Mouse (Mus musculus): ENCODE results near the gene Tlx3. TPM values are rescaled to one million over a fixed set of nuclear protein-coding genes. Genes with fewer than 3 reads are reported as not detected.
A peak's percentile ranks its signal among the peaks of the same experiment; 100 is the strongest.

The Tlx3 gene
- not detected for total RNA-seq (2021)
- not detected in 2 replicates for polyA plus RNA-seq (2012; rRNA removed)
- long read RNA-seq = 0 reads

- no peak within 1 kb of the TSS for H3K9ac ChIP-seq (ENCODE audit: low read depth, low read length)
- intact Hi-C loops (cut with DNase I) = loop anchor here (2.0 kb wide), 1 partner anchor 41 kb away; the partner anchor contains the start of gene Npm1
- H3K27me3 ChIP-seq (ENCODE audit: control insufficient read depth, insufficient read depth, low read length) = peaks cover 52% of the 10 kb centered on the region
- WGBS = 3% methylated on average over 81 of the region's 81 CpGs
- no peak within 1 kb of the TSS for H3K27ac ChIP-seq
- H3K4me3 ChIP-seq = no peak within 1 kb of the TSS
- no peaks in the 10 kb centered on the region for H3K4me1 ChIP-seq (ENCODE audit: control insufficient read depth, insufficient read depth, low read length)
- peak; percentile 42 to 65 for DNase-seq
- no peaks in the 10 kb centered on the region for H3K79me2 ChIP-seq (replicated peaks; ENCODE audit: control insufficient read depth, insufficient read depth, low read length)
- H3K36me3 ChIP-seq (ENCODE audit: control insufficient read depth, insufficient read depth, low read length) = no peaks in the 10 kb centered on the region
- TF ChIP-seq POLR2A (IDR thresholded peaks at IDR 0.05; ENCODE audit: insufficient read depth, low read depth, low read length) (no peak), EP300 (IDR thresholded peaks at IDR 0.05; ENCODE audit: insufficient read depth, low read depth, low read length) (no peak), CTCF (IDR thresholded peaks at IDR 0.05) (no peak)
These were observed at the start of gene Tlx3 for GRCm38 (mm10) chr11:33203383-33204328. TSS of gene Tlx3 (minus strand) at chr11:33203589.

- 93% methylated on average over 3 of the region's 3 CpGs for WGBS
- intact Hi-C loops (cut with DNase I) = no loop called here
- TF ChIP-seq POLR2A (IDR thresholded peaks at IDR 0.05; ENCODE audit: insufficient read depth, low read depth, low read length) (no peak), CTCF (IDR thresholded peaks at IDR 0.05) (no peak), EP300 (IDR thresholded peaks at IDR 0.05; ENCODE audit: insufficient read depth, low read depth, low read length) (no peak)
- H3K79me2 ChIP-seq (replicated peaks; ENCODE audit: control insufficient read depth, insufficient read depth, low read length) = no peaks in the 10 kb centered on the region
- no peak for DNase-seq
- H3K36me3 ChIP-seq (ENCODE audit: control insufficient read depth, insufficient read depth, low read length) = no peaks in the 10 kb centered on the region
- no peak overlapping the region for H3K4me3 ChIP-seq
- no peaks in the 10 kb centered on the region; the same call in 1 of the 2 replicates for H3K27me3 ChIP-seq (ENCODE audit: control insufficient read depth, insufficient read depth, low read length)
- no peaks in the 10 kb centered on the region for H3K4me1 ChIP-seq (ENCODE audit: control insufficient read depth, insufficient read depth, low read length)
- H3K27ac ChIP-seq = no peak overlapping the region
- H3K9ac ChIP-seq (ENCODE audit: low read depth, low read length) = no peak overlapping the region
These were observed 36.9 kb upstream of the Tlx3 start for GRCm38 (mm10) chr11:33240295-33240694.

- 79% methylated on average over 3 of the region's 3 CpGs for WGBS
These were observed 30.7 kb upstream of the Tlx3 start for GRCm38 (mm10) chr11:33234134-33234533.

GRCm38 (mm10) chr11:33232056-33232455 lies 28.7 kb upstream of the Tlx3 start:
- intact Hi-C loops (cut with DNase I) = no loop called here
- H3K27ac ChIP-seq = no peak overlapping the region
- TF ChIP-seq CTCF (IDR thresholded peaks at IDR 0.05) = no peak
- TF ChIP-seq EP300 (IDR thresholded peaks at IDR 0.05; ENCODE audit: insufficient read depth, low read depth, low read length) = no peak
- H3K9ac ChIP-seq (ENCODE audit: low read depth, low read length) = no peak overlapping the region
- H3K27me3 ChIP-seq (ENCODE audit: control insufficient read depth, insufficient read depth, low read length) = no peaks in the 10 kb centered on the region
- 83% methylated on average over 5 of the region's 5 CpGs for WGBS
- H3K36me3 ChIP-seq (ENCODE audit: control insufficient read depth, insufficient read depth, low read length) = no peaks in the 10 kb centered on the region
- no peak for DNase-seq
- H3K4me3 ChIP-seq = no peak overlapping the region
- H3K79me2 ChIP-seq (replicated peaks; ENCODE audit: control insufficient read depth, insufficient read depth, low read length) = no peaks in the 10 kb centered on the region
- H3K4me1 ChIP-seq (ENCODE audit: control insufficient read depth, insufficient read depth, low read length) = no peaks in the 10 kb centered on the region

More at GRCm38 (mm10) chr11:33234134-33234533, 30.7 kb upstream of the Tlx3 start:
- Histone ChIP-seq H3K27me3 (ENCODE audit: control insufficient read depth, insufficient read depth, low read length) (no peaks in the 10 kb centered on the region), H3K79me2 (replicated peaks; ENCODE audit: control insufficient read depth, insufficient read depth, low read length) (no peaks in the 10 kb centered on the region), H3K4me1 (ENCODE audit: control insufficient read depth, insufficient read depth, low read length) (no peaks in the 10 kb centered on the region), H3K36me3 (ENCODE audit: control insufficient read depth, insufficient read depth, low read length) (no peaks in the 10 kb centered on the region), H3K4me3 (no peak overlapping the region), H3K9ac (ENCODE audit: low read depth, low read length) (no peak overlapping the region), H3K27ac (no peak overlapping the region)
- TF ChIP-seq CTCF (IDR thresholded peaks at IDR 0.05) (no peak), POLR2A (IDR thresholded peaks at IDR 0.05; ENCODE audit: insufficient read depth, low read depth, low read length) (no peak)
- DNase-seq = no peak
- intact Hi-C loops (cut with DNase I) = no loop called here

GRCm38 (mm10) chr11:33228186-33228585 lies 24.8 kb upstream of the Tlx3 start:
- intact Hi-C loops (cut with DNase I) = no loop called here
- H3K9ac ChIP-seq (ENCODE audit: low read depth, low read length) = no peak overlapping the region
- no peak overlapping the region for H3K4me3 ChIP-seq
- no peaks in the 10 kb centered on the region for H3K79me2 ChIP-seq (replicated peaks; ENCODE audit: control insufficient read depth, insufficient read depth, low read length)
- no peaks in the 10 kb centered on the region for H3K4me1 ChIP-seq (ENCODE audit: control insufficient read depth, insufficient read depth, low read length)
- no peaks in the 10 kb centered on the region for H3K36me3 ChIP-seq (ENCODE audit: control insufficient read depth, insufficient read depth, low read length)
- TF ChIP-seq POLR2A (IDR thresholded peaks at IDR 0.05; ENCODE audit: insufficient read depth, low read depth, low read length) (no peak), EP300 (IDR thresholded peaks at IDR 0.05; ENCODE audit: insufficient read depth, low read depth, low read length) (no peak), CTCF (IDR thresholded peaks at IDR 0.05) (no peak)
- 65% methylated on average over 2 of the region's 2 CpGs for WGBS
- no peak overlapping the region for H3K27ac ChIP-seq
- no peak for DNase-seq
- no peaks in the 10 kb centered on the region for H3K27me3 ChIP-seq (ENCODE audit: control insufficient read depth, insufficient read depth, low read length)

- no peaks in the 10 kb centered on the region for H3K4me1 ChIP-seq (ENCODE audit: control insufficient read depth, insufficient read depth, low read length)
- no peak overlapping the region for H3K4me3 ChIP-seq
- no peak for TF ChIP-seq EP300 (IDR thresholded peaks at IDR 0.05; ENCODE audit: insufficient read depth, low read depth, low read length)
- no peak for TF ChIP-seq POLR2A (IDR thresholded peaks at IDR 0.05; ENCODE audit: insufficient read depth, low read depth, low read length)
- no peak for DNase-seq
- intact Hi-C loops (cut with DNase I) = no loop called here
- H3K79me2 ChIP-seq (replicated peaks; ENCODE audit: control insufficient read depth, insufficient read depth, low read length) = no peaks in the 10 kb centered on the region
- WGBS = 73% methylated on average over 8 of the region's 8 CpGs
- H3K27me3 ChIP-seq (ENCODE audit: control insufficient read depth, insufficient read depth, low read length) = no peaks in the 10 kb centered on the region
- no peak overlapping the region for H3K27ac ChIP-seq
- H3K36me3 ChIP-seq (ENCODE audit: control insufficient read depth, insufficient read depth, low read length) = no peaks in the 10 kb centered on the region
- no peak overlapping the region for H3K9ac ChIP-seq (ENCODE audit: low read depth, low read length)
These were observed 23.1 kb upstream of the Tlx3 start for GRCm38 (mm10) chr11:33226516-33226915.

All from heart, adult 2 months (tissue).